Mouse (Mus musculus) bone marrow, adult 2 months (tissue): Measurements from ENCODE around the gene Stxbp2. TPM values are rescaled to one million over a fixed set of nuclear protein-coding genes. Genes with fewer than 3 reads are reported as not detected.

ENCODE experiments used
- H3K27ac ChIP-seq: fragments of 200-500 bp; 2 replicates; pipeline ENCODE4 v1.5.1; 2012; ENCODE audit warnings: low read depth, mild to moderate bottlenecking, control low read depth, inconsistent platforms, low read length; ENCODE audit not compliant: control insufficient read depth, poor library complexity, insufficient read depth
- H3K4me1 ChIP-seq: fragments of 200-500 bp; 2 replicates; pipeline ENCODE4 v1.6.1; 2011; ENCODE audit warnings: low read length; ENCODE audit not compliant: control insufficient read depth, insufficient read depth
- H3K4me3 ChIP-seq: fragments of 200-500 bp; replicated peaks from 2 replicates; pipeline ENCODE3; 2011; ENCODE audit warnings: mild to moderate bottlenecking, low read depth, low read length, control low read depth; ENCODE audit not compliant: control insufficient read depth
- CTCF ChIP-seq: fragments of 200-500 bp; IDR thresholded peaks from 2 replicates; pipeline ENCODE4 v1.5.1; 2011; ENCODE audit warnings: low read length, control low read depth; ENCODE audit not compliant: control insufficient read depth, insufficient read depth
- POLR2A ChIP-seq: fragments of 200-500 bp; IDR thresholded peaks from 2 replicates; pipeline ENCODE4 v1.6.1; 2011; ENCODE audit warnings: low read depth, mild to moderate bottlenecking, control low read depth, low read length, borderline replicate concordance; ENCODE audit not compliant: control insufficient read depth
- WGBS: fragments of 180-500 bp; shearing (Covaris S2); methylation state at CpG from one replicate; pipeline ENCODE4 v1.1.7; 2018; 5-methylcytosine and 5-hydroxymethylcytosine counted together
- polyA plus RNA-seq: library from polyadenylated mRNA; stranded (reverse); fragments of >200 nt; gene quantifications from 2 replicates; pipeline ENCODE4 v1.2.4, GENCODE M21; 2011; ENCODE audit warnings: low replicate concordance; ENCODE audit not compliant: missing spikeins, insufficient read depth, insufficient read length

Stxbp2 gene
- polyA plus RNA-seq, 1 experiment = 373 TPM

- no peak for TF ChIP-seq CTCF
- no peak for TF ChIP-seq POLR2A
- peak overlapping the region; percentile 95; the same call in 1 of the 2 replicates for H3K27ac ChIP-seq
- 16% methylated on average over 5 of the region's 5 CpGs for WGBS
- peaks cover 13% of the 10 kb centered on the region for H3K4me1 ChIP-seq
- no peak overlapping the region for H3K4me3 ChIP-seq
These were observed 33.6 kb downstream of the Stxbp2 start for GRCm38 (mm10) chr8:3664405-3664804.

- peaks cover 11% of the 10 kb centered on the region for H3K4me1 ChIP-seq
- H3K4me3 ChIP-seq = peak within 1 kb of the TSS; percentile 82
- 44% methylated on average over 6 of the region's 6 CpGs for WGBS
- TF ChIP-seq POLR2A = no peak; the same call in 1 of the 2 replicates
- no peak for TF ChIP-seq CTCF
- H3K27ac ChIP-seq = peak within 1 kb of the TSS; percentile 95
These were observed 34.8 kb downstream of the Stxbp2 start, which contains the start of gene Mcemp1 for GRCm38 (mm10) chr8:3665507-3665906. Mcemp1 (plus strand) TSS chr8:3665754.

- 10% methylated on average over 2 of the region's 2 CpGs for WGBS
- H3K27ac ChIP-seq = peak overlapping the region; percentile 64
- TF ChIP-seq CTCF = no peak
- no peaks in the 10 kb centered on the region; the same call in 1 of the 2 replicates for H3K4me1 ChIP-seq
- H3K4me3 ChIP-seq = peak overlapping the region; percentile 59
These were observed 39.6 kb downstream of the Stxbp2 start for GRCm38 (mm10) chr8:3670388-3670787.

- Histone ChIP-seq H3K27ac (peak within 1 kb of the TSS; percentile 17), H3K4me3 (peak within 1 kb of the TSS; percentile 63), H3K4me1 (no peaks in the 10 kb centered on the region; the same call in 1 of the 2 replicates)
- under 1% methylated on average over 23 of the region's 23 CpGs for WGBS
- TF ChIP-seq CTCF (peak; percentile 95), POLR2A (peak; percentile 31; the same call in 1 of the 2 replicates)
These were observed 41.3 kb downstream of the Stxbp2 start, which contains the start of gene Fcor for GRCm38 (mm10) chr8:3671980-3672491. Fcor (minus strand) TSS chr8:3672362.

GRCm38 (mm10) chr8:3674671-3675070, 43.9 kb downstream of the Stxbp2 start:
- Histone ChIP-seq H3K4me1 (peaks cover 1% of the 10 kb centered on the region; the same call in 1 of the 2 replicates), H3K27ac (no peak overlapping the region), H3K4me3 (no peak overlapping the region)
- TF ChIP-seq CTCF (no peak), POLR2A (no peak)
- 78% methylated on average over 3 of the region's 3 CpGs for WGBS

- H3K4me3 ChIP-seq = peak within 1 kb of the TSS; percentile 99
- H3K4me1 ChIP-seq = peaks cover 1% of the 10 kb centered on the region; the same call in 1 of the 2 replicates
- peak; percentile 63; the same call in 1 of the 2 replicates for TF ChIP-seq POLR2A
- peak; percentile 86 for TF ChIP-seq CTCF
- under 1% methylated on average over 61 of the region's 61 CpGs for WGBS
- H3K27ac ChIP-seq = peak within 1 kb of the TSS; percentile 95
These were observed 45.6 kb downstream of the Stxbp2 start, which contains the start of gene Trappc5 for GRCm38 (mm10) chr8:3676131-3676992. Trappc5 (plus strand) TSS chr8:3676299.

- H3K4me3 ChIP-seq = peak overlapping the region; percentile 99
- WGBS = under 1% methylated on average over 15 of the region's 15 CpGs
- H3K4me1 ChIP-seq = peaks cover 1% of the 10 kb centered on the region; the same call in 1 of the 2 replicates
- peak overlapping the region; percentile 95 for H3K27ac ChIP-seq
- TF ChIP-seq POLR2A (no peak), CTCF (no peak)
These were observed 46.3 kb downstream of the Stxbp2 start for GRCm38 (mm10) chr8:3676993-3677579.

GRCm38 (mm10) chr8:3678831-3679230, 48.1 kb downstream of the Stxbp2 start:
- peaks cover 1% of the 10 kb centered on the region; the same call in 1 of the 2 replicates for H3K4me1 ChIP-seq
- H3K27ac ChIP-seq = no peak overlapping the region
- TF ChIP-seq CTCF (no peak), POLR2A (no peak)
- WGBS = 97% methylated on average over 23 of the region's 23 CpGs
- H3K4me3 ChIP-seq = no peak overlapping the region
